Mouse (Mus musculus) left cerebral cortex, postnatal 25 days (tissue): ENCODE results near the gene Ints6. TPM values are rescaled to one million over a fixed set of nuclear protein-coding genes. Genes with fewer than 3 reads are reported as not detected.
"Not testable (repeated sequence)": the region's sequence is repeated elsewhere in the genome, so short reads cannot be mapped to it uniquely, and the experiment has no call there.

Experiments used
- DNase-seq, 2 experiments: peaks; one replicate each; pipeline ENCODE4 v3.0.0; 2022; ENCODE audit warnings: low spot score in 2 of 2, mixed read lengths in 1 of 2
- intact Hi-C: fragments of 180-260 bp; cut with DNase I; formaldehyde crosslinking; loops from one replicate; pipeline ENCODE4 v1.15.1; 2025
- total RNA-seq, 2 experiments: library from RNA; stranded (reverse); gene quantifications; 2 replicates each; pipeline ENCODE4 v1.2.3; 2021

Gene Ints6
- total RNA-seq, 2 experiments from 2014 or later, result 33.4 to 39.3 TPM

DNA sequence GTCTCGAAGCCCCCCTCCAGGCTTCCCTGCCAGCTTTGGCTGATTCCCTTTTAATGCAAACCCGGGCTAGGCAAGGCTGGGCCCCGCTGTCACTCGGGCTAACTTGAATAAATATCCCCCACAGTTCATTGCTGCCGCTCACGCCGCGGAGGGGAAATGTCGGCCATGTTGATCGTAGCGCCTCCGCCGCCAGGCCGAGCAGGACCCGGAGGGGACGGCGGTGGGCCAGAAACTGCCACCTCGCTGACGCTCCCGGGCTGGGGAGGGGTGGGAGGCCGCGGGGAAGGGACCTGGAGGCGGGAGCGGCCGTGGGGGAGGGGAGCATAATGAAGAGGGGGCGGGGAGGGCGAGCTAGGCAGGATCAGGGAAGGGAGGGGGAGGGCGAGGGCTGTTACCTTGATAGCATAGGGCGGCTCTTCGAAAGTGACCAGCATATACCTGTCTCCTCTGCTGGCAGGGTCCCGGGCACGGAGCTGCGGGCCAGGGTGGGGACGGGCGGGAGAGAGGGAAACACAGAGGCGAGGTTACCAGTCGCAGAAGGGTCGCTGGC, 1.1 kb downstream of the Ints6 start:
- intact Hi-C loops, result loop anchor here (2.0 kb wide), 2 partner anchors 121 to 177 kb away; no protein-coding TSS in a partner anchor

DNA sequence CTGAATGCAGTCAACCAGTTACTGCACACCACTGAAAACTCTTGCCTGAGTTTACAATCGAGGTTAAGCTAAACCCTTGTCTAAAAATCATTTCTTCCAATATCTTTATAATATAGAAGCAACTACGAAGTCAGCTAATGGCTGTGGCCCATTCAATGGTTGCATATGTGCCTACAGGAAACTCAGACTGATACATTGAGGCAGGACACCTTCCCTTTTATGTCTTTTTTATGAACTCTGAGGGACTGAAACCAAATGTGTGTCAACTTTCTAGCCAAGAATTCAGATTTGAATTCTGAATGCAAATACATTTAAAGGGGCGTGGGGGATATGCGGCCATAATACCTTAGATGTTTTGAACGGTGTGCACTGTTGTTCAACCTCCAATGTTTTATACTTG, 2.3 kb downstream of the Ints6 start:
- no peak for DNase-seq
- intact Hi-C loops, result no loop called here

More for the DNA sequence above, 1.1 kb downstream of the Ints6 start:
- peak; percentile 63 to 72 for DNase-seq

DNA sequence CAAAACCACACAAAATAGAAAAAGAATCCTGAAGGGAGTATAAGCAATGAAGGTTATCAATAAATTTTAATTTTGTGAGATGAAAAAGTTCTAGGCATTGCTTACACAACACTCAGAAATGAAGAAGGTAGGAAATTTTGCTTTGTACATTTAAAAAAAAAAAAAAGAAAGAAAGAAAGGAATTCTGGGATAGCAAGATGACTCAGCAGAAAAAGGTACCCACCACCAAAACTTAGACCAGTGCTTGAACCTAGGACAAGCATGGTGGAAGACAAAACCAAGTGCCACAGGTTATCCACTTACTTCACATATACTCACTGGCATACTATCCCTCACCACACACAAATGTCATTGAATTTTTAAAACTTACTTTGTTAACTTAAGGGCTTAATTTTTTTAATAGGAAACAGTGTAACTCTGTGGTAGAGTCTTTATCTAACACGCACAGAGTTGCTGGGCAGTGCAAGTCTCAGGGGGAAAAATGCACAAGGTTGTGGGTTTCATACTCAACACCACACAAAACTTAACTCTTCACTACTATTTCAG, 5.8 kb downstream of the Ints6 start:
- intact Hi-C loops, result no loop called here
- no peak for DNase-seq

DNA sequence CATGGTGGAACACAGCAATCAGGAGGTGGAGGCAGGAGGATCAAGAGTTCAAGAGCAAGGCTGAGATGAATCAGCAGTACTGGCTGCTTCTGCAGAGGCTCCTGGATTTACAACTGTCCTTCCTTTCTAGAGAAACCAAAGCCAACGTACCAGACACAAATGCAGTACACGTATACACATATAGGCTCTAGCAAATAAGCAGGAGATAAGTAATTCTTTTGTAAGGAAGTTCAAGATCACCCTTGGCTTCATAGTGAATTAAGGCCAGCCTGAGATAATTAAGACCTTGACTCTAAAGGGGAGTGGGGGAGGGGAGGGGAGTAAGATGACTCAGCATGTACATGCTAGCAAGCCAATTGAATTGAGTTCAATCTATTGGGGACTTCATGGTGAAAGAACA, 9.5 kb downstream of the Ints6 start:
- no peak for DNase-seq
- intact Hi-C loops, result no loop called here

DNA sequence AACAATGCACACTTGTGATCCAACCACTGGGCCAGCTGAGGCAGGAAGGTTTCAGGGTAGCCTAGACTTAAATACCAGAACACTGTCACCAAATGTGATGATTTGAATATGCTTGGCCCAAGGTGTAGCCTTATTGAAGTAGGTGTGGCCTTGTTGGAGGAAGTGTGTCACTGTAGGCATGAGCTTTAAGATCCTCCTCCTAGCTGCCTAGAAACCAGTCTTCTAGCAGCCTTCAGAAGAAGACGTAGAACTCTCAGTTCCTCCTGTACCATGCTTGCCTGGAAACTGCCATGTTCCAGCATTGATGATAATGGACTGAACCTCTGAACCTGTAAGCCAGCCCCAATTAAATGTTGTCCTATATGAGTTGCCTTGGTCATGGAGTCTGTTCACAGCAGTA, 25.3 kb downstream of the Ints6 start:
- intact Hi-C loops, result no loop called here
- no peak for DNase-seq

DNA sequence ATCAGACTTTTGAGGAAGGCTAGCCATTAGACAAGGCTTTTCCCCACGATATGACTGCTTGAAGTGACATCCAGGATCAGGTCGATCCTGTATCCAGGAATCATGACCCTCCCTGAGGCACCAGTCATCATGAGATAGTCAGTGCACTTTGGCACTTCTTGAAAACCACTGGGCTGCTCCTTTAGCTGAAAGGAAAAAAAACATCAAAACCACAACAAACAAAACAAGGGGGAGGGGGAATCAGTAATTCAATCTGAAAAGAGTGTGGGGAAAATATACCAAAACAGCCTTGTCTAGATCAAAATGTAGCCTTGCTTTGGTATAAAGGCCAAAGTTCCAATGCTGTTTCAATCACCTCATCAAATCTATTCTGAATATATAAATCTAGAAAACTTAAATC, 27.3 kb downstream of the Ints6 start:
- no peak for DNase-seq
- intact Hi-C loops, result no loop called here

DNA sequence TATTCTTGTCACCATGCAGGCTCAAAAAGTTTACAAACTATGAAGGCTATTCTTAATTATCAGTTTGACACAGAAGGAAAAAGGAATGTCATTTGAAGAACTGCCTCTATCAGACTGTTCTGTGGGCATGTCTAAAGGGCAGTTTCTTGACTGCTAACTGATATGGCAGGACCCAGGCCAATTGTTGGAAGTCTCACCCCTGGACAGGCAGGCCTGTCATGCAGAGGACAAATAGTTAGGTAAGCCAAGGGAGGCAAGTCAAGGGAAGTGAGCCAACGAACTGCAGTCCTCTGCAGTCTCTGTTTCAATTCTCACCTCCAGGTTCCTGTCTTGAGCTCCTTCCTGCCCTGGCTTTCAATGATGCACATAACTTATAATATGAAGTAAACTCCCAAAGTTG, 29.1 kb downstream of the Ints6 start:
- intact Hi-C loops, result no loop called here

DNA sequence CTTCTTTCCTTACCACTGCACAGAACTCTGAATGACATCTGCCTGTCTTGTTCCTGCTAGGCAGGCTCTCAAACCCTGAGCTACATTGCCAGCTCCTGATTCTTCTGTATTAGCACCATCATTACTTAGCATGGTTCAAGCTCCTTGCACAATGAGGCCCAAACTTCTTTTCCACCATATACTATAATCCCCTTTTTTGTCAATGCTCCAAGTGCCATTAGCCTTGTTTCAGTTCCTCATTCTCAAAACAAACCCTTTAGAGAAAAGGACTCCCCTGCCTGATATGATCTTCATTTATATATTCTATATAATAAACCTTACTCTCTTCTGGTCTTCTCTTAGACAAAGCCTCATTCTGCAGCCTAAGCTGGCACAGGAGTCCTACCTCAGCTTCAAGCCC, 36.4 kb downstream of the Ints6 start:
- intact Hi-C loops, result no loop called here
- no peak for DNase-seq

More for the DNA sequence above, 29.1 kb downstream of the Ints6 start:
- no peak for DNase-seq

DNA sequence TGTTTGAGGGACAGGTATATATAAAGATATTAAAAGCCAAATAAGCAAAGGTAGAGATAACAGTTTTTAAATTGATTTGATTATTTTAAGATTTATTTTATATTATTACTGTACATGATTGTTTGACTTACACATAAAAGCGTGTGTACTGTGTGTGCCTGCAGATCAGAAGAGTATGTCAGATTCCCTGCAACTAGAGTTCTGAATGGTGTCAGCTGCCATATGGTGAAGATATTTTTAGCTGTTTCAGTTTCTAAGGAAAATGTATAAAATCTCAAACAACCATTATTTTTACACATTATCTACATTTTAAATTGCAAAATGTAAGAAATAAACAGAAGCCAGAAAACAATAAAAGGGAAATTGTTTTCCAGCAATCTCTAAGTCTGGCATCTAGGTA, 39.3 kb downstream of the Ints6 start:
- DNase-seq, result peak in 1 of 2 experiments; percentile 42
- intact Hi-C loops, result no loop called here

DNA sequence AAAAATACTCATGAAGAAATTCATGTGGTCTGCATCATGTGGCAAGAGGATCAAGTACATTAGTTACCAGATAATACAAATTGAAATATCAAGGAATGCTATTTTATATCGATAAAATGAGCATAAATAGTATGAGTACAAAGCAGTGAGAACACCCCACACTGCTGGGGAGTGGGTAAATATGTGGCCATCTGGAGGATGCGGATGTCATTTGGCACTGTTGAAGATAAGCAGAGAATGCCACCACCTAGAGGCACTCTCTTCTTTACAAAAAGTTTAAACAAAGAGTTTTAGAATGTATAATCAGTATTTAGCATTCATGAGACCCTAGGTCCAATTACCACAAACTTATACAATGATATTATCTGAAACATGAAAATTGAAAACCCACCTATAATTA, 42.8 kb downstream of the Ints6 start:
- DNase-seq, result no peak
- intact Hi-C loops, result no loop called here

DNA sequence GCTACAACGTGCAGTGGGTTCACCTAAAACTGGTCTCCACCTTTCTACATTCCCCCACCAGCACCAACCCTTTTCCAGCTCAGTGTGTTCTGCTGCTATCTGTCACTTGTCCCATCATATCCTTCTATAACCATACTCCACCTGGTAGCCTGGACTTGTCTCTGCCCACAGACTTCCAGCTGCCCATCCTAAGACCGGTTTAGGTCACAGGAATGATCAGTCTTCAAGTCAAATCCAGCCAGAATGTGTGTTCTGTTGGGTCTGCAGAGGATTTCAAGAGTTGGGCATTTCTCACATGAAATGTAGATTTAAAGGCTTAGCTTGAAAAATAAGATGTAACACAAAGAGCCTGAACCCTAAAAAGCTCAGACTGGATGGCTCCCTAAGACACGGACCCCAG, 87.3 kb downstream of the Ints6 start:
- intact Hi-C loops, result no loop called here
- no peak for DNase-seq

DNA sequence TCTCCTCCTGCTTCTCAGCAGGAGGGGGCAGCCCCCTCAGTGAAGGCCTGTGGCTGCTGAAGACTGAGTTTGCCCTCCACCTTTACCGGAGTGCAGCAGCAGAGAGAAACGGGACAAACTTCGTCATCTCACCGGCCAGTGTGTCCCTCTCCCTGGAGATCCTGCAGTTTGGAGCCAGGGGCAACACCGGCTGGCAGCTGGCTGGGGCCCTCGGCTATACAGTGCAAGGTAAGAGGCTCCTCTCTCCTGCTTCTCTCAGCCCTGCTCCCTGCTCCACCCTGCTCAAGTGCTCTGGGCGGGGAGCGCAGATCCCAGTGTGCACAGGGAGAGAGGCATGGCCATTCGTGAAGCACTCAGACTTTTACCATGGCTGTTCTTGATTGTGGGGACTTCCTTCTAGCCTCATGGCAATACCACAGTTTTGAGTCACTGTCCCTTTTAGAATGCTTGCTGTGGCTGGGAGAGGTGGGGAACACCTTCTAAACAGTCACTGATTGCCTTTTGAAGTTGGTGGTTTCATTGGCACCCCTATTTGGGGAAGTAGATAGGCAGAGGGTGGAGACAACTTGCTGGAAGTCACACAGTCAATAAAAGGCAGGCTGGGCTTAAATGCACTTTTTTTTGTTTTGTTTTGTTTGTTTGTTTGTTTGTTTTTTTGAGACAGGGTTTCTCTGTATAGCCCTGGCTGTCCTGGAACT, 95.8 kb downstream of the Ints6 start:
- intact Hi-C loops, result no loop called here
- no peak for DNase-seq

DNA sequence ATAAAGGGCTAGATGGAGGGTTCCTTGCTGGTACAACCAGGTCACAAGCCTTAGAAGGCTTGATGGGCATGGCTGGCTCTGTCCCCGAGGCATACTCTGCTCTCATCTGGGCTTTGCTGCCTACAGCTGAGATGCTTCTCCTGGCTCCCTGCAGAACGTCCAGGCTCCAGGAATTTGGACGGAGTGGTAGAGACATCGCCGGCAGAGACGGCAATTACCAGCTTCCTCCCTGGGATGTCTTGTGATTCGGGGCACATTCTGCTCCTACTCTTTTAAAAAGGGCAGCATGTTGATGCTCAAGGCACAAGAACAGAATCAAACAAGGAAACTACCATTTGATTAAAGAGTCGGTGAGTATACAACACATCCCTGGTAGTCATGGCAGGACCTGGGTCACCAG, 97.6 kb downstream of the Ints6 start, which contains the start of gene Serpine3:
Gene Serpine3, plus strand, starts transcription at position 301 of the 400 bp plus-strand sequence.
- intact Hi-C loops, result no loop called here
- DNase-seq, result no peak

DNA sequence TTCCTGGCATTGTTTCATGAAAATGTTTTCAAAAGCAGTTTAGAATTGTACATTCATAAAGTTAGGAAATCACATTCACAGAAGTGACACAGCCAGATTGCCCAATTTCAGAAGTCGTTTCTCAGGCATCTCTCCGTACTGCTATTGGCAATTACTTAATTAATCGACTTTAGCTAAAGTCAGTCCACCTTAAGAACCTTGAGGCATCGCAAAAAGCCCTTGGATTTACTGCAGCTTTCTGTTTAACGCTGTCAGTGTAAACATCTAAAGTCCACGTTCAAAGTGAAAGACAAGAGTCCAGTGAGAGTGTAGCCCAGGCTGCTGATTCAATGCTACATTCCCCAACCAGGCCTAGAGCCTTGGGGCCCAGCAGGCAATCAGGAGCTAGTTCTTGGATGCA, 98.6 kb downstream of the Ints6 start:
- intact Hi-C loops, result no loop called here
- DNase-seq, result no peak

DNA sequence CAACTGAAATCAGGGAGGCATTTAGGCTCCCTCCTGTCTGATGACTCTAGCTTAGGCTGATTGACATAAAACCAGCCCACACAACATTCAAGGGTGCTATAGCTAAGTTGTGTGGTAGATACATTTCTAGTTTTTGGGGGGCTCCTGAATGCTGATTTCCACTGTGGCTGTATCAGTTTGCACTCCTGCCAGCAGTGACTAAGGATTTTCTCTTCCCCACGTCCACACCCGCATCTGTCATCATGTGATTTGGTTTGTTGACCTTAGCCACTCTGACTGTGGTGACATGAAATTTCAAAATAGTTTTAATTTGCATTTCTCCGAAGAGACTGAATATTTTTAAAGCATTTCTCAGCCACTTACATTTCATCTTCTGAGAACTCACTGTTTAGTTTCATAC, 103.5 kb downstream of the Ints6 start:
- peak in 1 of 2 experiments; percentile 15 for DNase-seq
- intact Hi-C loops, result no loop called here

DNA sequence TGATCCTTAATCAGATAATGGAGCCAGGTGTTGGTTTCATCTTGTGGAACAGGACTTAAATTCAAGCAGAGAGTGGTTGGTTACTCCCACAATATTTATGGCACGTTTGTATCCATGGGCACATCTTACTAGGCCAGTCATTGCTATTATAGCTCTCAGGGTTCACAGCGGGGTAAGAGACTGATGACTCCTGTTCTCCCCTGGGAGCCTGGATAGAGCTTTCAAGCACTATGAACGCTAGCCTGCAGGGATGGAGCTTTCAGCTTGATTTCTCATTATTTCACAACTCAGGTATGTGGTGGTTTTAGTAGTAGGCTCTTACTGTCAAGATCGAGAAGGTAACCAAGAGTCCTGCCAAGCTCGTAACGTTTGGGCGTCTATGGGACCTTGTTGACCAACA, 105.0 kb downstream of the Ints6 start:
- DNase-seq, result no peak
- intact Hi-C loops, result no loop called here

DNA sequence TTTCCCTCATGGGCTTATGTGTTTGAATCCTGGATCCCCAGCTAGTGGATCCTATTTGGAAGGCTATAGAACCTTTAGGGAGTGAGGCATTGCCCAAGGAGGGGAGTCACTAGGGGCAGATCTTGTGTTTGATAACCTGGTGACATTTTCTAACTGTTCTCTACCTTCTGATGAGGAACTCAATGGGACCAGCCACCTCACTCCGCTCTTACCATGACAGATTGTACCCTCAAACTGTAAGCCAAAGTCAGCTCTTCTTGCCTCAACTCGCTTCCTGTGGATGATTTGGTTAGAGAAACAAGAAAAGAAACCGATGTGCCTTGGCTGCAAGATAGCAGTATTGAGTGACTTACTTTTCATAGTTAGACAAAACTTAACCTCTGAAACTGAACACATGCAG, 109.2 kb downstream of the Ints6 start:
- no peak for DNase-seq
- intact Hi-C loops, result no loop called here

DNA sequence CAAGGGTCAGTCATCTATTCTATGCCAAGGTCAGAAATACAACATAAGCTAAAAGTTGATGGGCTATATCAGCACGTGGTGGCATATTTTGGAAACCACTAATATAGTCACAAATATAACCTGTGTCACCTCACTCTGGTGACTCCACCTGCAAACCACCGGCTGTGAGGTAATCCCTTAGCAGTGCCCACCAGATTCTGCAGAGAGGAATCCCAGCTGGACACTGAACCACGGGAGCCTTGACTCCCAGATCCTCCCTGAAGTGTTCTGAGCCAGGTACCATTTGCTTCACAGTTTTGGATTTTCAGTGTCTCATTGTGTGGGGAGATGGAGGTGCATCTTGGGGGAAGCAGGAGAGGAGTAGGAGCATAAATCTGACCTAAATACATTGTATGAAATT, 110.6 kb downstream of the Ints6 start:
- intact Hi-C loops, result no loop called here
- DNase-seq, result no peak

DNA sequence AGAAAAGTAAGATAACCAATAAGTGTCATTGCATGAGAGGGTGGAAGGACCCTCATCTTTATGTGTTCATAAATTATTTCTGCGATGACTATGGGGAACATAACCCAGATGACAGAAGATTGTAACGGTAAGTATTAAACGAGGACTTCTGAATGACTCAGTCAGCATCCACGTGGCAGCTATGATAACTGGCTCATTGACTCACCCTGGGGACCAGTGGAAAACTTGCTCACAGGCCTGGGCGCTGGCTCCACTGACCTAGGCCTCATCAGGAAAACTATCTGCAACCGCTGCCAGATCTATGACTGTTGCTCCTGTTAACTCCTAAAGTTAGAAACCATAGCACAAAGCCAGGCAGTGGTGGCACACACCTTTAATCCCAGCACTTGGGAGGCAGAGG, 112.6 kb downstream of the Ints6 start:
- intact Hi-C loops, result no loop called here

DNA sequence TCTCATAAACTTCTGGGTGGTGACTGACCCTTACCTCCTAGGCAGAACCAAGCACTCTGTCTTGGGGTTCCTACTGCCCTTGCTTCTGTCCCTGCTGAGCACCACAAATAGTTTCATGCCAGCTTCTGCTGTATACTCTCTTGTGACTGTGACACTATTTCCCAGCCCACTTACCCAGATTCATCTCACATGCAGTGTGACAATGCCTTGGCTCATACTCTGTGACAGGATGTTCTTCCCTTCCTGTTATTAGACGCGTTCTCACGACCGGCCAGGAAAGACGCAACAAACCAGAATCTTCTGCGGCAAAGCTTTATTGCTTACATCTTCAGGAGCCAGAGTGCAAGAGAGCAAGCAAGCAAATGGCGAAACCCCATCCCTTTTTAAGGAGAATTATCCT, 118.6 kb downstream of the Ints6 start:
- DNase-seq, result peak in 1 of 2 experiments; percentile 5
- intact Hi-C loops, result not testable (repeated sequence)

More for the DNA sequence above, 112.6 kb downstream of the Ints6 start:
- no peak for DNase-seq

DNA sequence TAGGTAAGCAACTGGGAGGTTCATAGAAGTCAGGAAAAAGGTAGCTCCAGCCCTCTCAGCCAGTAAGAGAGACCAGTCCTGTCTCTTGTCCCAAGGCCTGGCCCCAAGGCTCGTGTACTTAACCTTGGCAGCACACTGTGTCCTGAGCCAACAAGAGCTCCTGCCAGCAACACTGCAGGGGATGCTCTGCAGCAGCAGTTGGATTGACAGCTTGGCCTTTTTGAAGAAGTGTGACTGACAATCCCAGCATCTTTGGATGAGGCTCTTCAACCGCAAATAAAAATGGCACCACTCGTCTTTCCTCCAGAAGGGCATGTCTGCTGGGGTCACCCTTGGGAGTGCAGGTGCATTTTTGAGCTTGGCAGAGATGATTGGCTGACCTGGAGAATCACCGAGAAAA, 120.6 kb downstream of the Ints6 start:
- intact Hi-C loops, result no loop called here
- no peak for DNase-seq
